Mouse (Mus musculus): ENCODE measurements around the gene Amd1.
A peak's percentile ranks its signal among the peaks of the same experiment; 100 is the strongest.

Gene Amd1

GRCm38 (mm10) chr10:40301181-40302075 is 558 bp downstream of the Amd1 start:
- DNase-seq (ENCODE audit: low spot score in 2 of 2): peak; percentile 15 to 20

- DNase-seq (ENCODE audit: low spot score in 2 of 2): peak; percentile 62 to 65
These were observed 1.3 kb downstream of the Amd1 start for GRCm38 (mm10) chr10:40300648-40301171.

- DNase-seq (ENCODE audit: low spot score in 2 of 2): no peak
These were observed 9.3 kb downstream of the Amd1 start for GRCm38 (mm10) chr10:40292640-40293039.

- no peak for DNase-seq (ENCODE audit: low spot score in 2 of 2)
These were observed 15.2 kb downstream of the Amd1 start for GRCm38 (mm10) chr10:40286767-40287166.

- DNase-seq (ENCODE audit: low spot score in 2 of 2): no peak
These were observed 16.4 kb downstream of the Amd1 start for GRCm38 (mm10) chr10:40285571-40285970.

GRCm38 (mm10) chr10:40284997-40285396 is 17.0 kb downstream of the Amd1 start:
- DNase-seq (ENCODE audit: low spot score in 2 of 2): no peak

- DNase-seq (ENCODE audit: low spot score in 2 of 2): peak; percentile 10 to 17
These were observed 17.7 kb downstream of the Amd1 start for GRCm38 (mm10) chr10:40284179-40284831.

- no peak for DNase-seq (ENCODE audit: low spot score in 2 of 2)
These were observed 18.4 kb downstream of the Amd1 start for GRCm38 (mm10) chr10:40283636-40284035.

GRCm38 (mm10) chr10:40281565-40281964 is 20.4 kb downstream of the Amd1 start:
- DNase-seq (ENCODE audit: low spot score in 2 of 2): no peak

GRCm38 (mm10) chr10:40278317-40278716 is 23.7 kb downstream of the Amd1 start:
- DNase-seq (ENCODE audit: low spot score in 2 of 2): no peak

GRCm38 (mm10) chr10:40275991-40276390 is 26.0 kb downstream of the Amd1 start:
- no peak for DNase-seq (ENCODE audit: low spot score in 2 of 2)

- DNase-seq (ENCODE audit: low spot score in 2 of 2): no peak
These were observed 28.0 kb downstream of the Amd1 start for GRCm38 (mm10) chr10:40273938-40274337.

GRCm38 (mm10) chr10:40271216-40271615 is 30.8 kb downstream of the Amd1 start:
- no peak for DNase-seq (ENCODE audit: low spot score in 2 of 2)

- DNase-seq (ENCODE audit: low spot score in 2 of 2): no peak
These were observed 37.1 kb downstream of the Amd1 start for GRCm38 (mm10) chr10:40264920-40265319.

GRCm38 (mm10) chr10:40263691-40264090 is 38.3 kb downstream of the Amd1 start:
- no peak for DNase-seq (ENCODE audit: low spot score in 2 of 2)

- DNase-seq (ENCODE audit: low spot score in 2 of 2): no peak
These were observed 39.8 kb downstream of the Amd1 start for GRCm38 (mm10) chr10:40262200-40262599.

- DNase-seq (ENCODE audit: low spot score in 2 of 2): no peak
These were observed 41.7 kb downstream of the Amd1 start for GRCm38 (mm10) chr10:40260305-40260704.

GRCm38 (mm10) chr10:40259542-40259941 is 42.4 kb downstream of the Amd1 start:
- DNase-seq (ENCODE audit: low spot score in 2 of 2): no peak

GRCm38 (mm10) chr10:40258976-40259375 is 43.0 kb downstream of the Amd1 start:
- DNase-seq (ENCODE audit: low spot score in 2 of 2): peak in 1 of 2 experiments; percentile 32

- no peak for DNase-seq (ENCODE audit: low spot score in 2 of 2)
These were observed 43.5 kb downstream of the Amd1 start for GRCm38 (mm10) chr10:40258401-40258966.

- peak; percentile 90 to 91 for DNase-seq (ENCODE audit: low spot score in 2 of 2)
These were observed 44.4 kb downstream of the Amd1 start, which contains the start of gene Gtf3c6 for GRCm38 (mm10) chr10:40257414-40258255. Gene Gtf3c6 (minus strand): TSS chr10:40258108.

Data from frontal cortex, postnatal 25 days (tissue).